Mouse (Mus musculus): ENCODE measurements around the gene Nrip2.
"Not testable (repeated sequence)": the region's sequence is repeated elsewhere in the genome, so short reads cannot be mapped to it uniquely, and the experiment has no call there.

Gene Nrip2

DNA sequence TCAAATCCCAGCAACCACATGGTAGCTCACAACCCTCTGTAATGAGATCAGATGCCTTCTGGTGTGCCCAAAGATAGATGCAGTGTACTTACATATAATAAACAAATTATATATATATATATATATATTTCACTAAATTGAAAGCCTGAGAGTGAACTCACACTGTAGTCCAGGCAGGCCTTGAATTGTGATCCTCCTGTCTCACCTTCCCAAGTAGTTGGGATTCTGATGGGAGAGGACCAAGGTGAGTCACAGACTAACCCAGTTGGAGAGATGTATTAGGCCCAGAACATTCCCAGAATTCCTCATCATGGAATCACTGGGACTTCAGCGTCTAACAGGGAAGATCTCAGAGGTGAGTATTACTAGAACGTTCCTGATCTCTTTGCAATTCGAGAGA lies at the start of gene Nrip2:
Gene Nrip2, plus strand, starts transcription at position 301 of the 400 bp plus-strand sequence.
- DNase-seq (ENCODE audit: low read depth): no peak

DNA sequence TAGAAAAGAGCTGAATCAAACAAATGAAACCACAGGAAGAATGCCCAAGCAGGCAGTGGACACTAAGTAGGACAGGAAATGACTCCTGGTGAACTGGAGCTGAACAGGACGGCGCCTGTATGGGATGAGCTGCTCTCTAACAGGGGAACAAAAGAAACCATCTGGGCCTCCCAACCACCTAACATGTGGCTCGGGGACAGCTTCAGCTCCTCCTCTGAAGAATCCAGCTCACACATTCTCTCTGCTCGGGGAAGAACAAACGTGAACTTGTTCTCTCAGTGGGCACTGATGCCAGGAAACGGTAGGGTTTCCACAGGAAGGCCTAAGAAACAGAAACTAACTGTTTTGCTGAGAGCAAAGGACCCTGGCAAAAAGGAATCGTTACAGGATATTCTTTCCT lies 49.4 kb upstream of the Nrip2 start:
- no peak for DNase-seq (ENCODE audit: low read depth)

DNA sequence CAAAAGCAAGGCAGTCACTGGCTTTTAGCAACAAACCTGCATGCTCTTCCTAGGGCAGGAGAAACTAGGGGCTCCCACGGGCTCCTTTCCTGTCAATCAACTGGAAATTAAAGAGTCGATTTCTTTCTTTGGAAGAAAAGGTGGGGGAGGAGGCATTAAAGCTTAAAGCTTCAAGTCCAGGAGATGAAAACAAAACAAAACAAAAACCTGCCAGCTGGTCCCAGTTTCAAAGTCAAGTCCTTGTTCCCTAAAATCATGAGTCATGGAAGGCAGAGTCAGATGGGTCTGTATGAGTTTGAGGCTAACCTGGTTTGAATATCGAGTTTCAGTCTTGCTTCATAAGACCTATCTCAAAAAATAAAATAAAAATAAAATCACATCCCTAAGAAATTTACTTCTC lies 45.0 kb upstream of the Nrip2 start:
- DNase-seq (ENCODE audit: low read depth): no peak

DNA sequence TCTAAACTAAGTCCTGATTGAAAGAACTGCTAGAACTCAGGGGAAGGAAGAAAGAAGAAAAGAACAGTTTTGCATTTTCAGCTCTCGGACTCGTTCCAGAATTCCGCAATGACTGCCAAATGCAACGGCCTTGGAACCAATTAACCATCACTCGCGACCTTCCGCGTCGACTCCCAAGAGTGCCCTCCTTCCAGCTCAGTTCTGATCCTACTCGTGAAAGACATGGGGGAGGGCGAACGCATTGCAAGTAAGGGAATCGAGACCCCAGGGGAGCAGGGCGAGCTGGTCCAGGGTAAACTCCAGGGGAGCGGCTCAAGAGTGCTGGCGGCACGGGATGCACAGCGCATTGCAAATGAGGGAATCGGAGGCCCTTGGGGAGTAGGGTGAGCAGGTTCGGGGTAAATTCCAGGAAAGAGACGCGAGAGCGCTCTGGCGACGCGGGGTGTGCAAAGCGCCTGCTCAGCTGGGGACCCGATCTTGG lies 43.9 kb upstream of the Nrip2 start:
- no peak for DNase-seq (ENCODE audit: low read depth)

DNA sequence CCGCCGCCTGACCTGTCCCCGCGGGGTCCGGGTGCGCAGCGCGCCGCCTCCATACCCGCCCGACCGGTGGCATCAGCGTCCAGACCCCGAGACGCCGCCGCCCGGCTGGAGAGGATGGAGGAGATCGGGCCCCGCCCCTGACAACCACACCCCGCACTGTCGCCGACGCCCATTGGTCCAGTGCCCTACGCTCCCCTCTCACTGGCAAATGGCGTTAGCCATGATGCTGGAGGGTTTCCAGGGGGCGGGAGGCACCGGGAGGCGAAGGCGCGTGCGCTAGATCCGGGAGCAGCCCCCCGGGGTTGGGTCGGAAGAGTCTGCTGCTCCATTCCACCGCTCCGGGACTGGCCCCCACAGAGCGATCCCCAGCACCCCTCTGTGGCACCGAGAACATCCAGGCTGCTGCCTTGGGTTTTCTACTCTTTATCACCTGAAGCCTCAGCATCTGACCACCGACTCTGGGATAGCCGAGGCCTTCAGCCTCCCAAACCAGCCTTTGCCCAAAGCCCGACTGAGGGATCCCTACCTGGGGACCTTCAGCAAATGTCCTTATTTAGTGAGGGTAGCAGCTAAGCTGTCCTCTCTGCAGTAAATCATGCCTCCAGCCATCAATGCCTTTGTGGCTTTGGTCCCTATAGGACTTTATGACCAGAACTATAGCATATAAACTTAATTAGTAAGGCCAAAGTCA lies 43.2 kb upstream of the Nrip2 start, which contains the start of gene Tulp3:
Gene Tulp3, minus strand, starts transcription at position 126 of the 691 bp plus-strand sequence.
- peak; percentile 82 for DNase-seq (ENCODE audit: low read depth)

DNA sequence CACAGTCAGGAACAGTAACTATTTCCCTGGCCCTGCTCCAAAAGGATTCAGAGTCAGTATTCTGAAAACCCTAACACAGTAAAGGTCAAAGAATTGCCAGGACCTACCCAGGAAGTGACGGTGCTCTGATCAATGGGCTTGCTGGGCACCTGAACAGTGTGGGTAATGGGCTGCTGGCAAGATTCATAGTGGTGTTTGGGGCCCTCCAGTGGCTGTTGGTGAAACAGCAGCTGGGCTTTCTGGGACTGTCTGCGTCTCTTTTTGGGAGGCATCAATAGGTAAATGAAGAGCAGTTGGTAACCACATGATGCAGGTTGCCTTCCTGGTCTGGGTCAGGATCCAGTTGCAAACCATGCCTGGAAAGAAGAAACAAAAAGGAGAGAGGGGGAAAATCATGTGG lies 40.1 kb upstream of the Nrip2 start:
- DNase-seq (ENCODE audit: low read depth): peak; percentile 36

DNA sequence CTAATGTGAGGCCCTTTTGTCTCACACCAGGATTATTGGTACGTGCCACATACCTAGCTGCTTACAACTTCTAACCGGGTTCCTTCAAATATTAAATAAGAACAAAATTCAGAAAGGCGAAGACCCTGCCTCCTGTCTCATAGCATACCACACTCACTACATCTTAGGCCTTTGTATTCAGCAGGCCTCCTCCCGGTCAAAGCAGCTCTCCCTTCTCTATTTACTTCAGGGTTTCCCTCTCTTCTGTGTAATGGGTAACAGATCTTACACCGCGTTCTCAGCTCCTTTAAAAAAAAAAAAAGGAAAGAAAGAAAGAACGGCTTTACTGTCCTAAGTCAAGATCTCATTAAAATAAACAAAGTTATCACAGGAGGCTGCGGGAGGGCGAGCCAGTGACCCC lies 37.2 kb upstream of the Nrip2 start:
- no peak for DNase-seq (ENCODE audit: low read depth)

DNA sequence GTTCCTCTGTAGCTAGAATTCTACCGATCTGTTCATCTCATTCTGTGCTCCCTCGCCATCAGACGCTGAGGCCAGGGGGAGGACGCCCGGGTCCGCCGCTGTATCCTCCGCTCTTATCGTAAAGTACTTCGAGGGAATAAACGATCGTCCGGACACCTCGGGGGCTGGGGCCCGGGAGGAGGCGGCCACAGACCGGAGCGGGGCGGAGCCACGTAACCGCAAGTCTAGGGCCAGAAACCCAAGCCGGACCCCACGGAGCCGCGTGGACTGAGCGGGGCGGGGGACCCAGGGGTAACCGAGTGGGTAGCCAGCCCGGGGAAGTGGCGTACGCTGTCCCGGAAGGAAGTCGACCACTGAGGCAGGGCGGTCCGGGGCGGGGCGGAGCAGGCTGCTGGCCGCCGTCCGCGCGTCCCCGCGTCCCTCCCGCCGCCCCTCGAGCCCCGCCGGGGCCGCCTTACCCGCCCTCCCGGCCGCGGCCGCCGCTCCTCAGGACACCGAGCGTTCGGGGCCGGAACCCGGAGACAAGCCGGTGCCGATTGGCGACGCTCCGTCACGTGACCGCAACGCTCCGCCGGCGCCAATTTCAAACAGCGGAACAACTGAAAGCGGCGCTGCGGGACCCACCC lies 36.6 kb upstream of the Nrip2 start, which contains the start of the genes Rhno1 and Foxm1:
Gene Rhno1, minus strand, starts transcription at position 531 of the 626 bp plus-strand sequence.
Gene Foxm1, plus strand, starts transcription at position 587 of the 626 bp plus-strand sequence.
- peak; percentile 67 for DNase-seq (ENCODE audit: low read depth)

DNA sequence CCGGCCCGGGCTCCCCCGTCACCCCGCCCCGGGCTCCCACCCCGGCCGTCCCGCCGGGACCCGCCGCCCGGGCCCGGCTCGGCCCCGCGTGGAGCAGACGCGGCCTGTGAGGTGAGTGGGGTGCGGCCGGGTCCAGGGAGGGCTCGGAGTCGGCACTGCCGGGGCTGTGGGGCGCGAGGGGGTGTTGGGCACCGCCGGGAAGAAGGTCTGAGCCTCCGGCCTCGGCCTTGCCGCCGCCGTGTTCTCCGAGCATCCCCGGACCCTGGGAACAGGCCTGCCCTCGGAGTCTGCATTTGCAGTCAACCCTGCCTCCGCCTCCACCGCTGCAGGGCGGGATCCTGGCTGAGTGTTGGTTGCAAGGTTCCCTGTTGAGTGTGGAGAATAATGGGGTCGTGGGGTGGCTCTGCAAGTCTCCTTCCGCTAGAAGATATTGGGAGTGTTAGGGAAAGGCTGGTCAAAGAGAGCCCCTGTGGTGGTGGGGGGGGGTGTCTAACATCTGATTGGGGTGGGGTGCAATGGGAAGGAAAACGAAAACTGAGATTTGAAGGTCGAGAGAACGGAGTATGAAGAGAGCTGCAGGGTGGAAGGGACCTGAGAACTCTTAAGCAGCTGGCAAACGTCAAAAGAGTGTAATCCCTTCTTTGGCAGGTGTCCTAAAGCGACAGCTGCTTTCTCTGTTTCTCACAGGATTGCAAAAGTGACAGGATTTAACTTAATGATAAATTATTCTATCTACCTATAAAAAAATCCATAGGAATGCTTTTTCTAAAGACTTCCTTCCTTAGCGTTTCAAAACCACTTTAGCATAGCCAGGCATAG lies 35.9 kb upstream of the Nrip2 start:
- DNase-seq (ENCODE audit: low read depth): no peak

DNA sequence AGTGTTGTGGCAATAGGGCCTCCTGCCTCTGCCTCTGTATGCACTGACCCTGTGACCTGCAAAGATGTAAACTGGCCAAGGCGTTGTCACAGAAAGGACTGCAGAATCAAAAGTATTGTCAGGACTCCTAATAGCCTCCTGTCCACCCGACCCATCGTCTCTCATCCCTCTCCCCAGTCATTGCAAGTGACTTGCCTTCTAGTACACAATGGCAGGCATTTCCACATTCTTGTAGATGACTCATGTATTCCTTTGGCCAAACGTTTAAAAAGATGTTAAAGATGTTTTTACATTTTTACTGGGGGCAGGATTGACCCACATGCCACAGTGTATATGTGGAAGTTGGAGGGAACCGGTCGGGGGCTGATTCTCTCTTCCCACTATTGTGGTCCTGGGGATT lies 34.4 kb upstream of the Nrip2 start:
- no peak for DNase-seq (ENCODE audit: low read depth)

DNA sequence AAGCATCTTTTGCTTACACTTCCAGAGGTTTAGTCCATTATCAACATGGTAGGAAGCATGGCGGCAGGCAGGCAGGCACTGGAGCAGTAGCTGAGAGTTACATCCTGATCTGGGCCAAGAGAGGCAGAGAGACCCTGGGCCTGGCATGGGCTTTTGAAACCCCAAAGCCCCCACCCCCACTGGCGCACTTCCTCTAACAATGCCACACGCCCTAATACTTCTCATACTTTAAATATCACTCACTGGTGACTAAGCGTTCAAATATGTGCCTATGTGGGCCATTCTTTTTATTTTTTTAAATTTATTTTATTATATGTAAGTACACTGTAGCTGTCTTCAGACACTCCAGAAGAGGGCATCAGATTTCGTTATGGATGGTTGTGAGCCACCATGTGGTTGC lies 32.6 kb upstream of the Nrip2 start:
- DNase-seq (ENCODE audit: low read depth): no peak

DNA sequence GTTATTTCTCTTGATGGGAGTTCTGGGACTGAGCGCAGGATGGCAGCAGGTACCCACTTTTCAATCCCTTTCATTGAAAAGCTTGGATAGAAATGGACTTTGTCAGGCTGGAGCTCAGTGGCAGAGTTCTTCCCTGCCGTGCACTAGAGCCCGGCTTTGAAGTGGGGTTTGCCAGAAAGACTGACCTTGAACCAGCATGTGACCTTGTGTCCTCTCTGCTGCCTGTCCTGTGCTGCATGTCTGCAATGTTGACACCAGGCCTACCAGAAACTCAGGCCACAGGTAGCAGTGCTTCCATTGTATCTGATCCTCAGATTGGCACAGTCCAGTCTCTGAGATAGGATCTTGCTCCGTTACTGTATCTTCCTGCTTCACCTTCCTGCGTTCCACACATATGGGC lies 29.1 kb upstream of the Nrip2 start:
- DNase-seq (ENCODE audit: low read depth): no peak

DNA sequence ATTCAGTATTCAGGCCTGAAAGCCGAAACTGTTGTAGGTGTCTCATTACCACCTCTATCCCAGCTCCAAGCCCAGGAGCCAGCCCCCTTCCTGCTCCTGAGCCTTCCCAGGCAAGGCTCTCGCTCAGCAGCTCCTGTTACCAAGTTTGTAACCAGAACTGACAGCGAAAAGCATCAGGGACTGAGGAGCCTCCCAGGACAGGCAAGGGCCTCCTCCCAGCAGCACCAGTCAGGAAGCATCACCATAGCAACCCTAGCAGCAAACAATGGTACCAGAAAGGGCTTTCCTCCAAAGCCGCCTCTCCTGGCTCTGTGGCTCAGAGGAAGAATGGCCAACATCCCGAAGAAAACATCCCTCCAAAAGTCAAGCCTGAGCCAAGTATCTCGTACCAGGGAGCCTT lies 23.9 kb upstream of the Nrip2 start, which contains the start of the genes Tex52 and Gm44596:
Gene Tex52, plus strand, starts transcription at position 265 of the 400 bp plus-strand sequence.
Gene Gm44596, plus strand, starts transcription at position 312 of the 400 bp plus-strand sequence.
- DNase-seq (ENCODE audit: low read depth): no peak

DNA sequence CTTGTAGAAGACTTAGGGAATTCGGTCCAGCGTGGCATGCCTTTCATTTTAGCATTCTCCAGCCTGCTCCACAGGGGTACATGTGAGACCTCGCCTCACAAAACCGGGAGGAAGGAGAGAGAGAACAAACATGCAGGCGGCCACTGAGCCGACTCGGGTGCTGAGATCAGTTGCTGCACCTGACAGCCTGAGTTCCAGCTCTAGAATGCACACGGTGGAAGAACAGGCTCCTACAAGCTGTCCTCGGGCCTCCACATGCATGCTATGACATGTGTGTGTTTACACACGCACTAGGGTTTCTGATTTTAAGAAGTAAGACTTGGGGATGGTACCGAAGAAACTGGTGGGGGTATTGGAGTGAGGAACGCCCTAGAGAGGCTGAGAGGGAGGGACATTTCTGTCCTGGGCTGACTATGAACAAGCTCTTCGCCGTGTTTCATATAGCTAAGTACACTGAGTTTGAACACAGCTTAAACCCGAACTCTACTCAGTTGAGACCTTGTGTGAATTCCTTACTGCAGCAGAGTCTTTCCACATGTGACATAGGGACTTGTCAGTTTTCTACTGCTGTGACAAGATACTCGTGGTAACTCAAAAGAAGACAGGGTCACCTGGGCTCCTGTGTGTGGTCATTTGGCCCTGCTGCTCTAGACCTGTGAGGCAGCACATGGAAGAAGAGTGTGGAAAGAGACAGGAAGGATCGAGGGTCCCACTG lies 22.6 kb upstream of the Nrip2 start:
- DNase-seq (ENCODE audit: low read depth): no peak

DNA sequence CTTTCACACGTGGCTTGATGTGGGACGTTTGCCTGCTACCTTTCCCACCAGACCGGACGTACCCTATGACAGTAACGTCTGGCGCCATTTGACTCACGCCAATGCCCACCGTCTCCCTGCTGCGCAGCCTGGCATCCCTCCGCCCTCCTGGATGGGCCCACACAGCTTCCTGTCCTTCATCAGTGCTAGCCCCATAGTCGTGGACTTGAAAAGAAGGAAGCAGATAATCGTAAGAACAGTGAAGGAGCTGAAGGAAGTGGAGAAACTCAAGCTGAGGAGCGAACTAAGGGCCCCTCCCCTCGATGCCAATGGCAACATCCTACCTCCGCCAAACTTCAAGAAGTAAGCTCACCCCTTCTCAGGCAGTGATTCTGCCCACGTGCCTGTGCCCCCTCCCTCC lies 19.5 kb upstream of the Nrip2 start:
- no peak for DNase-seq (ENCODE audit: low read depth)

DNA sequence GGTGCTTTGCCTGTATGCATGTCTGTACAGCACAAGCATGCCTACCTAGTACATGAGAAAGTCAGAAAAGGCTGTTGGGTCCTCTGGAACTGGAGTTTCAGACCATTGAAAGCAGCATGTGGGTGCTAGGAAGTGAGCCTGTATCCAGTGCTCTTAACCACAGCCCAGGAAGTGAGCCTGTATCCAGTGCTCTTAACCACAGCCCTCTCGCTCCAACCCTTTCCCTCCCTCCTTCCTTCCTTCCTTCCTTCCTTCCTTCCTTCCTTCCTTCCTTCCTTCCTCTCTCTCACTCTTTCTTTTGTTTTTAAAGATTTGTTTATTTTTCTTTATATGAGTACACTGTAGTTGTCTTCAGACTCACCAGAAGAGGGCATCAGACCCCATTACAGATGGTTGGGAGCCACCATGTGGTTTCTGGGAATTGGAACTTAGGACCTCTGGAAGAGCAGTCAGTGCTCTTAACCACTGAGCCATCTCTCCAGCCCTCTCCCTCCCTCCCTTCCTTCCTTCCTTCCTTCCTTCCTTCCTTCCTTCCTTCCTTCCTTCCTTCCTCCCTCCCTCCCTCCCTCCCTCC lies 18.4 kb upstream of the Nrip2 start:
- not testable (repeated sequence) for DNase-seq (ENCODE audit: low read depth)

DNA sequence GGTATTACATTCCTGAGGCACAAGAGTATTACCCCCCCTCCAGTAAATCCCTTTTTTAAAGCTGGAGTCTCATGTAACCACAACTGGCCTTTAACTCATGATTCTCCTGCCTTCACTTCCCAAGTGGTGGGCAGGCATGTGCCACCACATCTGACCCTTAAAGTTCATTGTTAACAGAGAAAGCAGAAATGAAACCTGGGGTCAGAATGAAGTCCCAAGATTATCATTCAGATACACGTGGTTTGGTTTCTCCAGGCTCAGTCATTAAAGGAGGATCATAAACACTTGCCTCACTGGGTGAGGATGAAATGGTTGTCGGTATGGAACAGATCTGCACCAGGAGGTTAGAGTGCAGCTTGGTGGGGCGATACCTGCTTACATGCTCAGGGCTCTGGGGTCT lies 17.8 kb upstream of the Nrip2 start:
- DNase-seq (ENCODE audit: low read depth): no peak

DNA sequence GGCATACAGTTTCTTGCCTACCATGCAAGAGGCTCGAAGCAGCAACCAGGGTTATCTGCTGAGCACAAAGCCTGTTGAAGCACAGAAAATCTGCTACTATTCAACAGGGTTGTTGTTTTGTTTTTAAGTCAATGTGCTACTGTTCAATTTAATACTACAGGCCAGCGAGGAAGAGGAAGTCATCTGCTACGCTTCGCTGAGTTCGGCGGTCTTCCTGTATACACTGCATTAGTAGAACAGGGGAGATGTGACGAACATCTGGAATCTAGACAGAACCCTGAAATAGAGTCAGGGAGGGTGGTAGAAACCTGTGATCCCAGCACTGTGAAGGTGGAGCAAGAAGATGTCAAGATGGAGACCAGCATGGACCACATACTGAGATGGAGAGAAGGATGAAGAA lies 15.3 kb upstream of the Nrip2 start:
- no peak for DNase-seq (ENCODE audit: low read depth)

DNA sequence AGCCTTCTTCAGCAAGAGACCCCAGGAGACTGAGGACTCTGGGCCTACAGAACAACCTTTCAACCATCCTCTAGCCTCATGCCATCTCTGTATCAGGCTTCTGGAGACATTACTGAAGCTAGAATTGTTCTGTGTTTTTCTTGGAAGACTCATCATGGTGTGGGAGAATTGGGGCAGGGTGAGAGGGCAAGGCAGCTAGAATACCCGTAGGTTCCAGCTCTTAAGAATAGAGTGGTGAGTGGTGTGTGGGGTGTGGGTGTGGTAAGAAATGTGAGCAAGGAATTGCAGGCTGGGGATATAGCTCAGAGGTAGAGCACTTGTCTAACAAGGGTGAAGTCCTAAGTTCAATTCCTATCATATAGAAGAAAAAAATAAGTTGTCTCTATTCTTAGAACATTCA lies 14.1 kb upstream of the Nrip2 start:
- no peak for DNase-seq (ENCODE audit: low read depth)

DNA sequence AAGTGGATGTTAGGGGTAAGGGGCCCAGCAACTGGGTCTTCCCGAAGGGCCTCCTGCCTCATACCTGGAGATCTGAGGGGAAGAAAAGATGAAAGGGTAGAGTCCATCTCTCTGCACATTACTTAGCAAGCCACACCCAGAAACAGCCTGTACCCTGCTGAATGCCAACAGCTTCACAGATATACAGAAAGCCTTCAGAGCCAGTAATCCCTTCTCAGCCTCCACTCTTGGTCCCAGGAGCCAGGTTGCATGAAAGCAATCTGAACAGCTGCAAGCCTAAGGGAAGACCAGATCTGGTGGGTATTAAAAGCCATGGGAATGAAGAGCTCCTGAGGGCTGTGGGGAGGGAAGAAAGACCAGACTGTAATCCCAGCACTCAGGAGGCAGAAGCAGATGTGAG lies 9.9 kb upstream of the Nrip2 start:
- no peak for DNase-seq (ENCODE audit: low read depth)

DNA sequence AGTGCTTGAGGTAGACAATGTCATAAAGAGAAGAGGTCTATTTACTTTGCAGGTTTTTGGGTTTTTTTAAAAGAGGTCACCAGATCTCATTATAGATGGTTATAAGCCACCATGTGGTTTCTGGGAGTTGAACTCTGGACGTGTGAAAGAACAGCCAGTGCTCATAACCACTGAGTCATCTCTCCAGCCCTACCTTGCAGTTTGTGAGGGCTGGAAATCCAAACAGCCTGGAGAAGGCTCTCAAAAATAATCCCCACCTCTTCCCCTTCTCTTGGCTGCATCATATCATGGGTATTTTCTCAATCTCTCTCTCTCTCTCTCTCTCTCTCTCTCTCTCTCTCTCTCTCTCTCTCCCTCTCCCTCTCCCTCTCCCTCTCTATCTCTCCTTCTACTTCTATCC lies 8.4 kb upstream of the Nrip2 start:
- no peak for DNase-seq (ENCODE audit: low read depth)

Measured in c-Kit-positive CD71-positive TER-119-negative erythroid progenitor cells, embryonic 14.5 days (primary cell).